Mouse (Mus musculus) adrenal gland, postnatal 36 days (tissue): ENCODE results near the gene Olfr1466. TPM values are rescaled to one million over a fixed set of nuclear protein-coding genes. Genes with fewer than 3 reads are reported as not detected.

ENCODE experiments used
- DNase-seq, 2 experiments: peaks; one replicate each; pipeline ENCODE4 v3.0.0; 2021; ENCODE audit warnings: mixed read lengths in 1 of 2
- long read RNA-seq, 2 experiments: library from polyadenylated mRNA; stranded (forward); transcript quantifications; one replicate each; pipeline ENCODE4 v2.0.0; 2021; ENCODE audit warnings: borderline sequencing depth in 2 of 2
- total RNA-seq, 2 experiments: library from RNA; stranded (reverse); gene quantifications; 2 replicates each; pipeline ENCODE4 v1.2.3; 2021

The Olfr1466 gene
- not detected for total RNA-seq
- long read RNA-seq, experiment 1: 0 reads
- long read RNA-seq, experiment 2: 0 reads

GRCm38 (mm10) chr19:13338562-13338961, at the start of gene Olfr1466:
Gene Olfr1466 (plus strand): TSS chr19:13338862.
- DNase-seq: no peak

GRCm38 (mm10) chr19:13315441-13315840, 23.2 kb upstream of the Olfr1466 start, which contains the start of gene Olfr1465:
Gene Olfr1465 (minus strand): TSS chr19:13315541.
- DNase-seq: no peak

GRCm38 (mm10) chr19:13361936-13362335, 23.3 kb downstream of the Olfr1466 start, which contains the start of gene Olfr1467:
Gene Olfr1467 (plus strand): TSS chr19:13362236.
- no peak for DNase-seq

Other genes starting within 250 kb of the Olfr1466 start
- gene Olfr1457, start 241.0 kb upstream of the Olfr1466 start, total RNA-seq: not detected
- gene Olfr1458, start 232.1 kb upstream of the Olfr1466 start, total RNA-seq: not detected
- gene Olfr1459, start 189.3 kb upstream of the Olfr1466 start, total RNA-seq: under 1 TPM; 0.07 TPM
- gene Olfr1461, start 175.9 kb upstream of the Olfr1466 start, total RNA-seq: not detected
- gene Olfr1462, start 153.1 kb upstream of the Olfr1466 start, total RNA-seq: not detected
- gene Olfr1463, start 107.5 kb upstream of the Olfr1466 start, total RNA-seq: not detected
- gene Olfr1465, start 23.3 kb upstream of the Olfr1466 start, total RNA-seq: not detected
- gene Olfr1467, start 23.4 kb downstream of the Olfr1466 start, total RNA-seq: not detected
- gene Olfr1469, start 69.0 kb downstream of the Olfr1466 start, total RNA-seq: not detected
- gene Olfr1471, start 104.5 kb downstream of the Olfr1466 start, total RNA-seq: not detected
- gene Olfr1472, start 117.2 kb downstream of the Olfr1466 start, total RNA-seq: not detected
- gene Olfr1474, start 130.7 kb downstream of the Olfr1466 start, total RNA-seq: not detected
- gene Olfr1475, start 141.3 kb downstream of the Olfr1466 start, total RNA-seq: not detected
- gene Olfr1477, start 161.7 kb downstream of the Olfr1466 start, total RNA-seq: not detected
- gene Olfr1480, start 189.1 kb downstream of the Olfr1466 start, total RNA-seq: not detected
- not detected for gene Olfr1484, start 244.6 kb downstream of the Olfr1466 start, total RNA-seq